Mouse (Mus musculus) midbrain, embryonic 11.5 days (tissue): ENCODE data around the gene Olfr520. TPM values are rescaled to one million over a fixed set of nuclear protein-coding genes. Genes with fewer than 3 reads are reported as not detected.
"Not testable (repeated sequence)": the region's sequence is repeated elsewhere in the genome, so short reads cannot be mapped to it uniquely, and the experiment has no call there.

Experiments
- ATAC-seq: fragments of 200-750 bp; cut with Nextera tagmentation; 2 replicates; pipeline ENCODE4 v1.8.0; 2017; ENCODE audit warnings: moderate TSS enrichment, moderate library complexity; ENCODE audit not compliant: low FRiP score
- DNase-seq: peaks from one replicate; pipeline ENCODE4 v3.0.0; 2015; ENCODE audit warnings: low spot score; ENCODE audit errors: missing footprints
- H3K27ac ChIP-seq: fragments of 300-500 bp; sonication (generic); 2 replicates; pipeline ENCODE4 v1.5.1; 2014; ENCODE audit warnings: low read depth, low read length
- H3K27me3 ChIP-seq: fragments of 300-500 bp; sonication (generic); 2 replicates; pipeline ENCODE4 v1.6.1; 2014; ENCODE audit warnings: mild to moderate bottlenecking, low read length, moderate library complexity, mixed read lengths; ENCODE audit not compliant: control insufficient read depth, insufficient read depth
- H3K36me3 ChIP-seq: fragments of 300-500 bp; sonication (generic); 2 replicates; pipeline ENCODE4 v1.6.1; 2014; ENCODE audit warnings: mild to moderate bottlenecking, low read length, moderate library complexity, mixed read lengths; ENCODE audit not compliant: control insufficient read depth, insufficient read depth
- H3K4me1 ChIP-seq: fragments of 300-500 bp; sonication (generic); 2 replicates; pipeline ENCODE4 v1.6.1; 2014; ENCODE audit warnings: low read length; ENCODE audit not compliant: control insufficient read depth, insufficient read depth
- H3K4me2 ChIP-seq: fragments of 300-500 bp; sonication (generic); 2 replicates; pipeline ENCODE4 v1.6.1; 2014; ENCODE audit warnings: mild to moderate bottlenecking, moderate library complexity
- H3K4me3 ChIP-seq: fragments of 300-500 bp; sonication (generic); 2 replicates; pipeline ENCODE4 v1.5.1; 2014; ENCODE audit warnings: low read depth, low read length
- H3K9ac ChIP-seq: fragments of 300-500 bp; sonication (generic); 2 replicates; pipeline ENCODE4 v1.6.1; 2014; ENCODE audit warnings: low read length
- H3K9me3 ChIP-seq: fragments of 300-500 bp; sonication (generic); 2 replicates; pipeline ENCODE4 v1.6.1; 2016; ENCODE audit warnings: low read length; ENCODE audit not compliant: control insufficient read depth
- WGBS: fragments of 180-500 bp; shearing (Covaris S2); extraction: QIAGEN DNeasy Blood & Tissue Kit; methylation state at CpG from one replicate; pipeline ENCODE4 v1.1.7; 2014; 5-methylcytosine and 5-hydroxymethylcytosine counted together
- polyA plus RNA-seq: library from polyadenylated mRNA; unstranded; fragments of >200 nt; fragmentation: Nextera tagmentation; extraction: Ambion mirVana; gene quantifications from 2 replicates; pipeline ENCODE4 v1.2.1, GENCODE M21; 2014

Olfr520 gene
- polyA plus RNA-seq, 1 experiment from 2014 or later = not detected

DNA sequence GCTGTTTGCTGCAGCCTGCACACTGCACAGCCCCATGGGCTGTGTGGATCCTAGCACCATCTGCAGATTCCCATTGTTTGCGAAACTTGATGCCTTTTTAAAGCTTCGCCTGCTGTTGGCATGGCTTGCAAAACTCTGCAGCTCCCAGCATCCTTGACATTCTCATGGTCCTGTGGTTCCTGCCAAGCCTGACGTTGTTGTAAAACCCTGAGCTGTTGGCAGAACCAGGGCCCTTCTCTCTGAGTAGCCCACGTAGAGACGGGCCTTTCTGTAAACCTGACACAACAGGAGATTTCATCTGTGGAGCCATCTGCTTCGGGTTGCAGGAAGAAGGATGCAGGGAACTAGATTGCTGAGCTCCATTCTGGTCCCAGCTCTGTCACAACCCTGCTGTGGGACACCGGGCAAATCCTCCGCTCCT lies 21.8 kb upstream of the Olfr520 start:
- ATAC-seq = no peak
- Histone ChIP-seq H3K4me1 (no peaks in the 10 kb centered on the region), H3K4me3 (no peak overlapping the region), H3K27ac (no peak overlapping the region), H3K9ac (no peak overlapping the region), H3K4me2 (no peak overlapping the region), H3K36me3 (no peaks in the 10 kb centered on the region), H3K27me3 (no peaks in the 10 kb centered on the region), H3K9me3 (no peaks in the 10 kb centered on the region)
- no peak for DNase-seq
- WGBS = 73% methylated on average over 8 of the region's 8 CpGs

- DNase-seq (no peak), ATAC-seq (no peak)
- Histone ChIP-seq H3K4me2 (no peak overlapping the region), H3K9ac (no peak overlapping the region), H3K27me3 (no peaks in the 10 kb centered on the region), H3K27ac (no peak overlapping the region), H3K9me3 (no peaks in the 10 kb centered on the region), H3K36me3 (no peaks in the 10 kb centered on the region), H3K4me1 (no peaks in the 10 kb centered on the region), H3K4me3 (no peak overlapping the region)
- WGBS = 64% methylated on average over 5 of the region's 5 CpGs
These were observed 21.3 kb upstream of the Olfr520 start for GRCm38 (mm10) chr7:99708750-99709149.

DNA sequence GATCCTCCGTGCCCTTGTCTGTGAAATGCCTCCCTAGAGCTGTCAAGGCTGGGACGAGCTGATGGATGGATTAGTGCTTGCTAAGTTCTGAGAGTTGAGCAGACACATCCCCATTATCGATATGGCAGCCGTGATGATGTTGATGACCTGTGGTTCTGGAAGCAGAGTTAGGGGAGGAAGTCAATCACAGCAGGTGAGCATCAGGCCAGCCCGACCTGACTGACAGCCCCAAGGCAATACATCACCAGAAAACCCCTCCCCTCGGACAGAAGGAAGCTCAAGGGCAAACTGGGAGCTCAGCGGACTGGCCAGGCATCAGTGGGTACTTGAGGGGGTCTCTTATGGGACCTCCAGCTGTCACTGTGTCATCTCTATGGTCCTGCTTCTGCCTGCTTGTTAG lies 20.1 kb upstream of the Olfr520 start:
- WGBS = 71% methylated on average over 7 of the region's 7 CpGs
- Histone ChIP-seq H3K4me2 (no peak overlapping the region), H3K27ac (no peak overlapping the region), H3K4me3 (no peak overlapping the region), H3K9ac (no peak overlapping the region), H3K9me3 (no peaks in the 10 kb centered on the region), H3K4me1 (no peaks in the 10 kb centered on the region), H3K36me3 (no peaks in the 10 kb centered on the region), H3K27me3 (no peaks in the 10 kb centered on the region)
- DNase-seq = no peak
- ATAC-seq = no peak

- DNase-seq (peak; percentile 97), ATAC-seq (0 out of 2 replicates have a peak, but pooled peaks have one; percentile 44)
- 21% methylated on average over 1 of the region's 1 CpGs for WGBS
- no peak overlapping the region for H3K9ac ChIP-seq
- H3K4me1 ChIP-seq = no peaks in the 10 kb centered on the region
- H3K27me3 ChIP-seq = no peaks in the 10 kb centered on the region
- no peaks in the 10 kb centered on the region for H3K9me3 ChIP-seq
- H3K27ac ChIP-seq = no peak overlapping the region
- H3K4me3 ChIP-seq = no peak overlapping the region
- H3K36me3 ChIP-seq = no peaks in the 10 kb centered on the region
- no peak overlapping the region for H3K4me2 ChIP-seq
These were observed 19.6 kb upstream of the Olfr520 start for GRCm38 (mm10) chr7:99710476-99710875.

DNA sequence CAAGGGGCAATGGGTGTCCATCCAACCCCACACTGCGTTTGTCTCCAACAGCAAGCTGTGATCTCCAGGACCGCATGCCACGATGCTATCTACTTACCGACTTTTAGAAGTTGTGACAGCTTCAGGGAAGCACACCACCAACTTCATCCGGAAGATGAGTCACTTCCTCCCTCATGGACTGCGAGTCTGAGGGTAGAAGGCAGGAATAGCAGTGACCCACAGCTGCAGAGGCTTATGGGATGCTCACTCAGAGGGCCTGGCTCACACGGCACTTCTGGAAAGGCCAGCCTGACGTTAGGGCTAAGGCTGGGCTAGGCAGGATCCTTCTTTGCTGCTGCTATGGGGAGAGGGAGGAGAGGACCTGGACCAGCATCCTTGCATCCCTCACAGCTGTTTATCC lies 18.9 kb upstream of the Olfr520 start, which contains the start of gene Slco2b1:
Gene Slco2b1, minus strand, starts transcription at position 175 of the 400 bp plus-strand sequence.
- Histone ChIP-seq H3K4me2 (no peak within 1 kb of the TSS), H3K27ac (no peak within 1 kb of the TSS), H3K36me3 (no peaks in the 10 kb centered on the region), H3K9ac (no peak within 1 kb of the TSS), H3K9me3 (no peaks in the 10 kb centered on the region), H3K27me3 (no peaks in the 10 kb centered on the region), H3K4me3 (no peak within 1 kb of the TSS), H3K4me1 (no peaks in the 10 kb centered on the region)
- DNase-seq (no peak), ATAC-seq (no peak)
- 77% methylated on average over 8 of the region's 8 CpGs for WGBS

- Histone ChIP-seq H3K9me3 (no peaks in the 10 kb centered on the region), H3K4me2 (no peak overlapping the region), H3K27ac (no peak overlapping the region), H3K27me3 (no peaks in the 10 kb centered on the region), H3K4me1 (no peaks in the 10 kb centered on the region), H3K36me3 (no peaks in the 10 kb centered on the region), H3K9ac (no peak overlapping the region), H3K4me3 (no peak overlapping the region)
- DNase-seq (no peak), ATAC-seq (no peak)
- WGBS = 88% methylated on average over 4 of the region's 4 CpGs
These were observed 17.6 kb upstream of the Olfr520 start for GRCm38 (mm10) chr7:99712431-99712830.

DNA sequence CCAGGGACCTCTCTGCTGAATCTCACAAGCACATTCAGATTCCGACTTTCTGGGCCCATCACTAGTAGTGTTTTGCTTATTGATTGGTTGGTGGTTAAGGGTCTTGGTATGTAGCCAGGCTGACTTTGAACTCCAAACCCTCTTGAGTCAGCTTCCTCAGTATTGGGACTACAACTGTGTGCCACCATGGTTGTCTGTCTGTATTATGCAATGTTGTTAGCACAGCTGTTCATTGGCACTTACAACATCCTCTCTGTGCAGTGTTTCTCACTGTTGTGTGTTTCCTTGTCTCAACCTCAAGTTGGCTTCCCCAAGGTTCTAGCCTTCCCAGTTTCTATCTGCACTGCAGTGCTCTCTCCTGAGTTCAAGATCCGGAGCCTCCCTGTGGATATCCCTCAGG lies 13.5 kb upstream of the Olfr520 start:
- Histone ChIP-seq H3K27me3 (no peaks in the 10 kb centered on the region), H3K9me3 (no peaks in the 10 kb centered on the region), H3K9ac (no peak overlapping the region), H3K4me2 (no peak overlapping the region), H3K4me1 (no peaks in the 10 kb centered on the region), H3K36me3 (no peaks in the 10 kb centered on the region), H3K4me3 (no peak overlapping the region), H3K27ac (no peak overlapping the region)
- WGBS = 89% methylated on average over 2 of the region's 2 CpGs
- DNase-seq (no peak), ATAC-seq (no peak)

- Histone ChIP-seq H3K27me3 (no peaks in the 10 kb centered on the region), H3K4me3 (no peak overlapping the region), H3K36me3 (no peaks in the 10 kb centered on the region), H3K4me1 (no peaks in the 10 kb centered on the region), H3K9ac (no peak overlapping the region), H3K27ac (no peak overlapping the region), H3K4me2 (no peak overlapping the region), H3K9me3 (no peaks in the 10 kb centered on the region)
- no peak for DNase-seq
- ATAC-seq = no peak
- 92% methylated on average over 2 of the region's 2 CpGs for WGBS
These were observed 4.5 kb downstream of the Olfr520 start for GRCm38 (mm10) chr7:99734612-99735011.

DNA sequence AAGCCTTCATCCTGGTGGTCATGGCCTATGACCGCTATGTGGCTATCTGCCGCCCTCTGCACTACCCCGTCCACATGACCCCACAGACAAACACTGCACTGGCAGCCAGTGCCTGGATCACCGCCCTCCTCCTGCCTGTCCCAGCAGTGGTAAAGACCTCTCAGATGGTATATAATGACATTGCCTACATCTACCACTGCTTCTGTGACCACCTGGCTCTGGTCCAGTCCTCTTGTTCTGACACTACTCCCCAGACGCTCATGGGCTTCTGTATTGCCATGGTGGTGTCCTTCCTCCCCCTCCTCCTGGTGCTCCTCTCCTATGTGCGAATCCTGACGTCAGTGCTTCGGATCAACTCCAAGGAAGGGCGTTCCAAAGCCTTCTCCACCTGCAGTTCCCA lies 5.4 kb downstream of the Olfr520 start:
- not testable (repeated sequence) for ATAC-seq, H3K36me3 ChIP-seq, H3K4me1 ChIP-seq, H3K9ac ChIP-seq, H3K4me3 ChIP-seq, H3K27ac ChIP-seq, H3K4me2 ChIP-seq, H3K27me3 ChIP-seq, DNase-seq, H3K9me3 ChIP-seq
- 89% methylated on average over 9 of the region's 9 CpGs for WGBS

DNA sequence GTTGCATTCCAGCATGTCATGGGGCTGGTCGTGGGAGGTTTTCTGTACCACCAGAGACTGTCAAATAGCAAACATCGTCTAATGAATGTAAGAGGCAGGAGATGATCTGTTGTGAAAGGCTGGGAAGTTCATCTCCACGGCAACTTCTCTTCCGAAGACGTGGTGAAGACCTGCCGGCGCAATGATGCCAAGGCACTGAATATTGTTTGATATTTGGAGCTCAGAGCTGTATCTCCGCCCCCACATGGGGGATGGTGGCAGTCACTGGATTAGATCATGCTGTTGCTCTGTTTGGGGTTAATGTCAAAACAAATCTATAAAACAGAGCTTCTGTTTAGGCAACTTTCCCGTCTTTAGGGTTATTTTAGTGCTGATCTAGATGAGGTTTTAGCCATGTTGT lies 9.2 kb downstream of the Olfr520 start:
- DNase-seq (no peak), ATAC-seq (no peak)
- H3K27ac ChIP-seq = no peak overlapping the region
- WGBS = 55% methylated on average over 9 of the region's 9 CpGs
- no peaks in the 10 kb centered on the region for H3K36me3 ChIP-seq
- no peak overlapping the region for H3K4me2 ChIP-seq
- no peak overlapping the region for H3K9ac ChIP-seq
- H3K9me3 ChIP-seq = no peaks in the 10 kb centered on the region
- H3K4me3 ChIP-seq = no peak overlapping the region
- no peaks in the 10 kb centered on the region for H3K27me3 ChIP-seq
- H3K4me1 ChIP-seq = no peaks in the 10 kb centered on the region
